Mouse (Mus musculus): ENCODE measurements around the gene Slc23a4.

The Slc23a4 gene

GRCm38 (mm10) chr6:34913341-34914040, 74.7 kb downstream of the Slc23a4 start:
- 90% methylated on average over 13 of the region's 13 CpGs for WGBS

DNA sequence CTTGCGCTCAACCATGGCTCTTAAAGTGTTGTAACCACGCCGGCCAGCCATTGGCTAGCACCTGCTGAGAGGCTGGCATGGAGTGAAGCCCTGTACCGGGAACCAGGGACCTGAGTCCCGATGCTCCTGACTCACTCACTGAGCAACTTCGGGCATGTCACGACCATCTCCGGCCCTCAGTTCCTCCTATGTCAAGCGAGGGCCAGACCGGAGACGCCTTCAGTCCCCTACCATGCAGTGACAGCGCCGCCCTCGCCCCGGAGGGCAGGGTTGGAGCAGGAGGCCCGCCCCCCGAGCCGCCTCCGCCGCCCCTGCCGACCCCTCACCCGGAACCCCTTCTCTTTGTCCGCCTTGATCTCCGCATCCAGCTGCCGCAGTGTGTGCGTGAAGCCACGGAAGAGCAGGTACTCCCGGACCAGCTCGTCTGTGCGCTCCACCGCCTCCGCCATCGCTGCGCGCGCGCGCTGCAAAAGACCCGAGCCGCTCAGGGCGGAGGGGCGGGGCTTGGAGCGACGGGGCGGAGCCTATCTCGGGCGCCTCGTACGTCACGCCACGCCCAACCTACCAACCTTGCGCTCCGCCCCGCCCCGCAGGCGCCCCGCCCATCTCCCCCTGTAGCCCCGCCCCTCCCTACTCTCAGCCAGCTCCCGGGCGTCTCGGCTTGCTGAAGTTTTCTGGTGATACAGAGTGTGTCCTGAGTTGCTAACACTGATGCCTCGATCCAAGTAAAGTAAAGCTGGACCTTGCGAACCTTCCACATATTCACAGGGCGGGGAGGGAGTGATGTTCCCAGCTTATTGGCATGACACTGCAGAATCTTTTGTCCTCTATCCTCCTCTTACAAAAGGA, 77.6 kb downstream of the Slc23a4 start, which contains the start of gene Wdr91:
Gene Wdr91 (minus strand): TSS at position 506 of the 849 bp plus-strand sequence.
- 1% methylated on average over 63 of the region's 64 CpGs for WGBS

GRCm38 (mm10) chr6:34909631-34910345, 78.4 kb downstream of the Slc23a4 start:
- 27% methylated on average over 8 of the region's 8 CpGs for WGBS

DNA sequence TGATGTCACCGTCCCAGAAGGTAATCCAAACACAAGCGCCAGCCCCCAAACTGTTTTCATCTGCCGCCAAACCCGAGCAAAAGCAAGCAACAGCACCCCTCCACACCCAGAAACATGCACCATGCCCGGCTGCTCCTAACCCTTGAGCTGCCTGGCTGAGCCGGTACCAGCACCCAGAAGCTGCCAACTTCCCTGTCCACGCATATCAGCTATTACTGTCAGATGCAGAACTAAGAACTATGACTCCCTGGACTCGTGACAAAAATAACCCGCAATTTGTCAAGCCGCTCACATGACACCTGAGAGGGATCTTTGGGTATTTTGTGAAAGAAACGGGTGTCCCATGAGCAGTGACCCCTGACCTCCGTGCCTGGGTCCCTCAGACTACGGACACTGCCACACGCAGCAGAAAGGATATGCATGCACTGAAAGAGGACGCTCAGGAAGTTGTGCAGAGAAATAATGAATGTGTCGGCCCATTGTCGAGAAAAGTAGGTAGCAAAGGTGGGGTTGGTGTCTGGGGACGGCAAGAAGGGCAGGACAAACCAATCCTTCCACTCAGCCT, 80.4 kb downstream of the Slc23a4 start:
- 74% methylated on average over 18 of the region's 18 CpGs for WGBS

DNA sequence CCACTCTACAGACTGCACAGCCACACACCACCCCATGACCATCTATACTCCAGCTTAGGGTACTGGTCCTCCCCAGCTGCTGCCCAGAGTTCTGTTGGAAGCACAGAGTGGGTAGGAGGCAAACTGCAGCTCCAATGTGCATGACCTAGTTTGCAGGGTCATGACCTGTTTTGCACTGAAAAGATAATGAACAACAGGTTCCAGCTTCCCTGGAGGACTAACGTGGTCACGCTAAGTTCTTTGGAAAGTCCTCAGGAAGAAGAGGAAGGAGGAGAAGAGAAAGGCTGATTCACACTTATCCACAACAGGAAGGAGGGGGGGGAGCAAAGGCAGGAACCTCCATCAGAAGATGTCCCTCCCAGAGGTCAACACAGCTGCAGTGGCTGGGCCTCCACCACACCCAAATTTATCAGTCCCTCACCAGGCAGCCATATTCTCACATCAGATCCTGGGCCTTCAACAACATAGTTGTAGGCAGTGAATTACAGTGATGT, 81.0 kb downstream of the Slc23a4 start:
- 48% methylated on average over 2 of the region's 2 CpGs for WGBS

DNA sequence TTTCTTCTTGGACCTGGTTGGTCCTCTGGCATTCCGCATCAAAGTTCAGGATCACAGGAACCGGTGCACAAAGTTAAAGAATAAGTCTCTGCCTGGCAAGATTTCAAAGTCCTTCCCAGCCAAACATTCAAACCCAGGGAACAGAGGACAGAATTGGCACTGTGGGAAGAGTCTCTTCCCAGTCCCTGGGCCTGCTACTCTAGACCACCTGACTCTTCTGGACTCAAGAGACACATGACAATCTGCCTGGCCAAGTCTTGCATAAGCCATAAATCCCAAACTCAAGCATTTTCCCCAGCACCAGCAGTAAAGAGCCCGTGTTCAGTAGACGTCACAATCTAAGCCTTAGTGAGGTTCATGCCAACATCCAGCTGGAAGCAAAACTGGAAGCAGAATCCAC, 81.5 kb downstream of the Slc23a4 start:
- 59% methylated on average over 4 of the region's 4 CpGs for WGBS

DNA sequence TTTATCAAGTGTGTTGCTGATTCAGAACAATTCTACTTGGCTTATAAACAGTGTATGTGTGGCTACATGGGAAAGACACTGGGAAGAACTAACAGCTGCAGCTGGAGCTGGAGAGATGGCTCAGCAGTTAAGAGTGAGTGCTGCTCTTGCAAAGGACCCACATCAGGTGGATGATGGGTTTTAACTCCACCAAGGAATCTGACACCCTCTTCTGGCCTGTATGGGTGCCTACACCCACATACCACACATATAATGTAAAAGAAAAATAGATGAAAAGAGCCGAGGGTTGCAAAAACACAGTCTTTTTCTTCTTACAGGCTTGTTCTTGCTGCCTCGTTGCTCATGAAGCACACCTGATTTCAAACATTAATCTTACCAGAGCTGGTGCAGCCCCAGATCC, 82.1 kb downstream of the Slc23a4 start:
- WGBS = 63% methylated on average over 2 of the region's 2 CpGs

DNA sequence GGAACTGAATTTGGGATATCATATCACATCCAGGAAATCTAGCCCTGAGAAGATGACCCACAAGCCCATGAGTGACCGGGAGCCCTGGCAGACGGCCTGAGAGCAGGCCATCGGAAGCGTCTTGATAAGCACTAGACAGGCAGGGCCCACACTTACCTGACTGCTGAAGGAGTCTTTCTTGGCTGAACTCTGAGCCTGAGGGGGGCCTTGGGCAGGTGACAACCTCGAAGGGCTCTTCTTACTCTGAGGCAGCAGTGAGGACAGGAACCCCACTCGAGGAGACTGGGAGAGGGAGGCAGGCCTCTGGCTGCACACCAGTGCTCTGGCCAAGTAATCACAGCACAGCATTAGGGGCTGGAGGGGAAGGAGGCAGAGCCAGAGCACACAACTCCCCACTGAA, 83.8 kb downstream of the Slc23a4 start:
- WGBS = 90% methylated on average over 6 of the region's 6 CpGs

- WGBS = 82% methylated on average over 10 of the region's 10 CpGs
Observed at GRCm38 (mm10) chr6:34903851-34904250, 84.4 kb downstream of the Slc23a4 start.

DNA sequence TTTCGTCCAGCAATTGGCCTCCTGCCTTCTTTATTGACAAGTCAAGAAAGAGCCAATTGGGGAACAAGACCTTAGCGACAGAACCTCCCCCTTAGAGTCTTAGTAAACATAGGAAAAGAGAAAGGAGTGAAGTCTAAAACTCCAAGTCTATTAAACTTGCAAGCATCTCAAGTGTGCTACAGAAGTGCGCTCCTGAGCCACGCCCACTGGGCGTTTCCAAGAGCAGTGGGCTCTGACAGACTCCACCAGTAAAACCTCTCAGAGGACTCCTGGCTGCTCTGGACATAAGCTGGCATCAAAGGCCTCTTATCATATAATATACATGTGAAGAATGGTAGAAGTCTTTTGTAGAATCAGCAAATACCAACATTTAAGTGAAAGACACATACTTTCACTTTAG, 84.8 kb downstream of the Slc23a4 start:
- WGBS = 91% methylated on average over 5 of the region's 5 CpGs

- 88% methylated on average over 7 of the region's 7 CpGs for WGBS
Observed at GRCm38 (mm10) chr6:34902578-34902977, 85.6 kb downstream of the Slc23a4 start.

DNA sequence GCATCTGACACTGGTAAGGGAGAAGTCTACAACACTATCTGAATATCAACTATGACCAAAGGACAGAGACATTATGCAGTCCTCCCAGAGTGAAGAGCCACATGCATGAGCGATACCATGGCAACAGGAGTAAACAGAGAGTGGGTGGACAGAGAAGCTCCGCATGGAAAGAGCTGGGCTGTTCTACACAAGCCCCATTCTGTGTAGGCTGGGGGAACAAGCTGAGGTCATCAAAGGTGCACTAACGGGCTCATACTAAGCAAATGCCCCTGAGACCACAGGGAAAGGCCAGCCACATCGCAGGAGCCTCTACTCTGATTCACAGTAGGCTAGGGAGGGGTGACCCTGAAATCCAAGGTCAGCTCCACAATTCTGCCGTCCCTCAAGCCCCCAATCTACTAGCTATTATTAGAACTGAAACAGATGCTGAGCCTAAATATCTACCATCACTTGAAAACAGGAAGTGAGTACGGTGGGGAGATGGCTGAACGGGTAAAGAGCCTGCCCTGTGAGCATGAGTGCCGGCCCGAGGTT, 86.2 kb downstream of the Slc23a4 start:
- WGBS = 61% methylated on average over 9 of the region's 9 CpGs

DNA sequence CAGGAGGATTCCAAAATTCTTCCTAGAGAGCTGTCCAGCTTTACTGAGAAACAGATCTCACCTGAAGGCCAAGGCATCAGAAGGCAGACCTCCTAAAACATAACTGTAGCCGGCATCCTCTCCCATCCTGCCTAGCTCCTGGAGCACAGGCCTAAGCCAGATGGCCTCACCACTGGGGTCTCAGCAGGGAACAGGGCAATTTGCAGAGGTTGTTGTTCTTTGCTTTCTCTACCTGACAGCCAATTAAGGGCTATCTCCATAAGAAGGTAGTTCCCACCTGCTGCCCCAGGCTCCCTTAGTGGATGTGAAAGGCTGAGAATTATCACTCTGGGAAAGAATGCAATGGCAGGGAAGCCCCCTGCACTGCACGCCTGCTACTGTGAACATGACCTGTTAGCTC, 87.2 kb downstream of the Slc23a4 start:
- WGBS = 97% methylated on average over 2 of the region's 2 CpGs

DNA sequence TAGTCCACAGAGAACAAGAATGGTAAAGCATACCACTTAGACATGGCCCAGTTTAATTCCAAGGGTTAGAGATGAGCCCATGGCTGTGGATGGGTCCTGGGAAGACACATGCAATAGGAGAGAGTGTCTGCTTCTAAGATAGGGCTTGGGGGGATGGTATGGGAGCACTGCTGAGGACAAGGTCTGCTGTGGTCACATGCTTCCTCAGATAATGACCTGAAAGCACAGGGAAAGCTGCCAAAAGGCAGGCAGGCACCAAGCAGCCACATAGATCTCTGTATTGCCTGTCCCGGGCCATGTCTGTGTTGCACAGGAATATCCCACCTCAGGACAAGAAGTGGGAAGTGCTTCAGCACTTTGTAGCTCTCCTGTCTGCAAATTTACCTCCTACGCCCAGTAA, 89.1 kb downstream of the Slc23a4 start:
- 88% methylated on average over 2 of the region's 2 CpGs for WGBS

- 70% methylated on average over 16 of the region's 16 CpGs for WGBS
Observed at GRCm38 (mm10) chr6:34896168-34896780, 91.9 kb downstream of the Slc23a4 start.

DNA sequence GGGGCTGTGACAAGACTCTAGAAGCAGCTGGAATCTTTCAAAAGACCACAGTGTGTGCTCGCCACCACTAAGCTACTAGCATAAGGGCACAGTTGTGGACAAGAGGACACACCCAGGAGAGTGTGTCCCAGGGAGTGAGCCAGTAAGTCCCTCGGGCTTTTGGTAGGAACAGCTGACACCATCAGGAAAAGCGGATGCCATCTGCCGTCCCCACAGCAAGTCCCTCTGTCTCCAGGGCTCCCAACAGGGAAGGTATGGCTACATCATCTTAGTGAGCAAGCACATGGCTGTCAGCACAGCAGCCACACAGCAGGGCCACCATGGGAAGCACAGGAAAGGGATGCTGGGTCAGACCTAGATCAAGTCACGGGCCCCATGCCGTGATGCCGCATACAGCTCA, 92.6 kb downstream of the Slc23a4 start:
- 80% methylated on average over 7 of the region's 7 CpGs for WGBS
